Mouse (Mus musculus) ZHBTc4 (cell line): ENCODE data around the gene Pam16.

ENCODE experiments used
- DNase-seq: peaks from one replicate; pipeline ENCODE4 v3.0.0-alpha.2; 2011; ENCODE audit warnings: low read depth, low spot score

The Pam16 gene

DNA sequence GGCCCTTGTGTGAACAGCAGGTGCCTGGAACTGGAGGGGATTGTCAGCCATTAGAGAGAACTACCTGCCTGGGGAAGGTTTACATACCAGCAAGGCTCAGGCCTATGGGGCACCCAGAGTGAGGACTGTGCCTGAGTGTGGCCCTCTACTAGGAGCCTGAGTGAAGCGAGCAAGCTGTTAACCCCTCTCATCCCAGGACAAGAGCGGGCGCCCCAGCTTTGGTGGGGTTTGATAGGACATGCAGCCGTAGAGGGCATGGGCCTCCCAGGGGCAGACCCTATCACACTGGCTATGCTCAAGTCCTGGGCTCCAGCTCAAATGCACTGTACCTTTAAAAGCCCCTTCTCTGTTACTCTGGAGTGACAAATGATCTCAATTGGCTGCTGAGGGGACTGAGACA lies 22.0 kb upstream of the Pam16 start:
- DNase-seq: no peak

DNA sequence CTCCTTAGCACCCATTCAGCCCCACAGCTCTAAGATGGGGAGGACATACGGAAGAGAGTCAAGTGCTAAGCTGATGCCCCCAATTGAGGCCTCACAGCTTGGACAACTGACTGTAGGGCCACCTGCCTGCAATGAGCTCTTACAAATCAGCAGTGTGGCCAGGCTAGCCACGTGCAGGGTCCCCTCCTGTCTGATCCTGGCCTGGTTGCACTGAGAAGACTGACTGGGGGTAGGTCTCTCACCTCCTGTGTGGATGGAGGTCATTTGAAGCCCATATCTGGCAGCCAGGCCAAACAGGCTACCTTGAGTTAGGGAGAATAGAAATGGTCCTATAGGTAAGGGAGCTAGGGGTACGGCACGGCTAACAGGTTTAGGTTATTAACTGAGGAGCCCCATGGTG lies 21.1 kb upstream of the Pam16 start:
- no peak for DNase-seq

DNA sequence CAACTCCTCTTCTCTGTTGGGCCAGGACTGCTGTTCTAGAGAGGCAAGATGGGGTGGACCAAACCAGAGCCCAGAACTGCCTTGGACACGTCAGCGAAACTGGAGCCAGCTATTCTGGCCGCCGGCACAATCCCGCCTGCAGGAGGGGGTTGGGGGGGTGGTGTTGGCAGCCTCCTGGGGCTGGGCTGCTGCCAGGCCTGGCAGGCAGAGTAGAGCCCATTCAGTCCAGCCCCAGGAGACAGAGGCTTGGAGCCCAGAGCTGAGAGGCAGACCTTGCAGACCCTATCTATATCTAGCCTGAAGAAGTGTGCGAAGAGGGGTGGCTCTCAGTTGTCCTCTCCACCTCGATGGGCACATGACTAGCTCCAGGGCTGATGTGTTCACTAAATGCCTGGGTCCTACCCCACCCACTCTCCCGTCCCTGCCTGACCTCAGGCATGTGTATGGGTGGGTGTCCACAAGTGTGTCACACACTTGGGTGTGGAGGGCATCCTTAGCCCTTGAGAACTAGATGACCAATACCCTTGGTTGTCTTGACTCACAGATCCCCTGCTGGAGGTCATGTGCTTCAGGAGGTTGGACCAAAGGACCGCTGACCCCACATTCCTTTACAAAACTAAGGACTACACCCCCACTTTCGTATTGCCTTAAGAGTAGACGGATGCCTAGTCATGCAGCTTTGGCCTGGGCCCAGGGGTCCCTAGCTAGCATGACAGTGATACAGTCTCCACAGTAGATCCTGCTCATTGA lies 19.1 kb upstream of the Pam16 start:
- no peak for DNase-seq

DNA sequence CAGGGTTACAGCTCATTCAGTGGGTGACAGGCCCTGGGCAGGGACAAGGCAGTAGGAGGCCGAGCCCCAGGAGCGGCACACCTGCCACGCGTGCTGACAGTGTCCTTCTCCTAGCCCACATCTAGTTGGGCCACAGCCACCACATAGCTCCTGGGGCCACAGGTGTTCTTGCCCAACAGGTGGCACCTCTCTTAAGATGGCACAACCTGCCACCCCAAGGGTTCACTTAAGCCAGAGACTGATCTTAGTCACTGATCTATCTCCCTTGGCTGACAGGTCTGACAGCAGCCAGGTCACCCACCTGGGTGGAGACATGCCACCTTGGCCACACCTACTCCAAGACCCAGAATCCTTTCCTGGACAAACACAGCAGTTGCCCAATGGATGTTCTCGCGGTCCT lies 18.1 kb upstream of the Pam16 start:
- no peak for DNase-seq

DNA sequence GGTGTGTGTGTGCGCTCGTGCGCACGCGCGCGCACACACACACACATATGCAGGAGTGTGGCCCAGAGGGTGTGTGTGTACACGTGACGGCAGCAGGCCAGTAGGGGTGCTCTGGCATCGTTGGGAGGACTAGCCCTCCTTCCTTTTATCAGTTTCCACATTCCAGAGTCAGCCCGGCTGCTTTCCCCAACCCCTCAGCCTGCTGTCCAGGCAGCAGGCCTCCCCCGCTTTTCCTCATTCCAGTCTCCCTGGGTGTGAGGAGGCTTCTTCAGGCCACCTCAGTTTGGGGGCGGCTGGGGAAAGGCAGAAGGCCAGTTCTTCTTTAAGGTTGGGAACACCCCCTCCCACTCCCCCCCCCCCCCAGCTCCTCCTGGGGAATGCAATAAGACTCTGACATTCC lies 17.4 kb upstream of the Pam16 start:
- peak; percentile 65 for DNase-seq

DNA sequence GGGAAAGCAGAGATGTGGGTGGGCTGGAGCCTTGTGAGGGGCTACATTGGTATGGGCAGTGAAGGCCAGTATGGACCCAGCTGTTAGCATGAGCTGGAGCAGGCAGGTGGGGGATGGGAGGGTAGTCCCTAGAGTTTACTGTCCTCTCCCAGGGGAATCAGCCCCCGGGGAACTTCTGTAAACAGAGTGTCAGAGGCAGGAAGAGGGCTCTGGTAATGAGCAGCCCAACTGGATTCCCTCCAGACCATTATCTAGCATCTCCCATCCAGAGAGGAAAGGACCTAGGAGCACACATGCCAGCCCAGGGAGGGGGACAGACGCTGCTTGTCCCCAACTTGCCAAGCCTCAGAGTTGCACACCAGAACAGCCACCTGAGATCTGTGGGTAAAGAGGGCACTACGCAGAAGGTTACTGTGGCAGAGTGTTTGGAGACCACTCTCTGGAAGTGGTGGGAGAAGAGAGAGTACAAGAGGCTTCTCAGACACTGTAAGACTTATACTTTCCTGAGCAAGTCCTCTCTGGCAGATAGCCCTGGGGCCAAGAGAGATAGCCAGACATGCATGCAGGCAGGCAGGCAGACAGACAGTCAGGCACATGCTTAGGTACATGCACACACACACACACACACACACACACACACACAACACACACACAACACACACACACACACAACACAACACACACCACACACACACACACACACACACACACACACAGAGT lies 16.5 kb upstream of the Pam16 start:
- no peak for DNase-seq

DNA sequence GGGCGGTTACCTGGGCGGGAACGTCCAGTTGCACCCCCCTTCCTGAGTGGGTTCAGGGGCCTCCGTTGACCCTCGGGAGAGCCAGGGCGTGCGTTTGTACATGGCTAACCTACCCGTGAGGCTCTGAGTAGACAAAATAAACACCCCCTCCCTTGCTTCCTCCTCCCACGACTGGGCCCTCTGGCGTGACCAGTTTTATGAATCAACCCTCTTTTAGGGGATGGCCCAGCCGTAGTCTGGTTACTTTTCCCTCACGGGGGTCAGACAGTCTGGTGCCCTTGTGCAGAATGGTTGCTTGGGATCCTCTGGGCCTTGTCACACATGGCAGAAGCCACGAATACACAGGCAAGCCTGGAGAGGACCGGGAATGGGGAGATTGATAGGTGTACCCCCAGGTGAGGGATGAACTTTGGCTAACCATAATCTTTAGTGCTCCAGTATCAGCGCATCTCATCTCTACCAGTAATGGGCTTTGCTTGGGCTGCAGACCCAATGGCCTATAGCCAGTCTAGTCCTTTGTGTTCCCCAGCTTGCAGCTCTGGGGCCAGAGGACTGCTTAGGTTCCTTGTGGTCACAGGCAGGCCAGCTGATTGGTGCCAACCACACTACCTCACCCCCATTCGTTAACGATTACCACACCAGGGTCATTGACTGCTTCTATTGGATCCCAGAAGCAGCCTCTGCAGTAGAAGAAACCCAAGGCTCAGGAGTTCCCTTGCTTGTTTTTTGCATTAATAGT lies 15.6 kb upstream of the Pam16 start:
- DNase-seq: no peak

DNA sequence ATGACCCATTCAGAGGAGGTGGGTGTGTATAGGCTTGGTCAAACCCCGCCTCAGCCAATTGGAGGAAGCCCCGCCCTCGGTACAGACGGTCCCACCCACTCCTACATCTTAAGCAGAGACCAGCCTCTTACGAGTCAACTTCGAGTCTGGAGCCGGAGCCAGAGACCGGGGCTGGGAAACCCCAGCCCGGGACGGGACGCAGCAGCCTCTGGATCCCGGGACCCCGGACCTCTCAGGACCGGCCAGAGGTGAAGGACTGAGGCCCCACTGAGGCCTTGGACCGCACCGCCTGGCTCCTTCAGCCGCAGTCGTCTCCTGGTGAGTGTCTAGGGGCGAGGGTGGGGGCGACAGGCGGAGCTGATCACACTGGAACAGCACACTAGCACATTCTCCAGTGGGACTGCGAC lies 15.0 kb upstream of the Pam16 start, which contains the start of the genes Vasn and Dnaja3:
Vasn (plus strand) TSS at position 111 of the 407 bp plus-strand sequence.
Dnaja3 (plus strand) TSS at position 159 of the 407 bp plus-strand sequence.
- DNase-seq: peak; percentile 95

DNA sequence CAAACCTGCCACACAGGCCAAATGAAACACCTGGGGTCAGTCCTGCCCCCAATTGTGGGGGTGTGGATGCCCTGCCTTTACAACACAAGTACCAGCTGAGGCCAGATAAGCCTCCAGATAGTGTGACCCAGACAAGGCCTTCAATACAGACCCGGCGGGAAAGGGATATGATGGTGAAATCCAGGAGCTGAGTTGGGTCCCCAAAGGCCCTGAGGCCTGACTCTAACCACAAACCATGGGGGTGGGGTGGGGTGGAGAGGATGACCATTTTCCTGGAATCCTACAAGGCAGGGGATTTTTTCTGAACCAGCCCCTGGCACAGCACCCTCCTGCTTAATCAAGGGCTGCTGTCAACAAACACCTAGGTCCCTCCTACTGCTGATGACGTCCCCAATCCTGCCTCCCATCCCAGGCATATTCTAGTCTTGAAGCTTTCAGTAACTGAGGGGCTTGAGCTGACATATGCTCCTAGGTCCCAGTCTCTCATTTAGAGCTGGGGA lies 14.2 kb upstream of the Pam16 start:
- DNase-seq: no peak

DNA sequence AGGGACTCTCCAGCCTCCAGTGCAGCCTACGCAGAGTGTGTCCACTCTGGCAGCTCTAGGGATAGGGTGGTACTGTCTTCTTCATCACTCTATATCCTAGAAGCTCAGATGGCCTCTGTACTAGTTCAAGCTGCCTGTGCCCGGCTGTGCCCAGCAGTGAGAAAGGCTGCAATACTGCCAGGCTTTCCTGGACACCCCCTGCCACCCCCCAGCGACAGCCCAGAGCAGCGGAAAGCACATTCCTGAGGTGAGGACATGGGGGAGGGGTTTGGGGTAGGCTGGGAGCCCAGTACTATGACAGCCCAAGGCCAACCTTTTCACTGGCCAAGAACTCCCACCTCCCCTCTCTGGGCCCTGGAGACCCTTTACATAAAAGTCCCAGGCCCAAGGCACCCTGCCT lies 11.0 kb upstream of the Pam16 start:
- DNase-seq: no peak

DNA sequence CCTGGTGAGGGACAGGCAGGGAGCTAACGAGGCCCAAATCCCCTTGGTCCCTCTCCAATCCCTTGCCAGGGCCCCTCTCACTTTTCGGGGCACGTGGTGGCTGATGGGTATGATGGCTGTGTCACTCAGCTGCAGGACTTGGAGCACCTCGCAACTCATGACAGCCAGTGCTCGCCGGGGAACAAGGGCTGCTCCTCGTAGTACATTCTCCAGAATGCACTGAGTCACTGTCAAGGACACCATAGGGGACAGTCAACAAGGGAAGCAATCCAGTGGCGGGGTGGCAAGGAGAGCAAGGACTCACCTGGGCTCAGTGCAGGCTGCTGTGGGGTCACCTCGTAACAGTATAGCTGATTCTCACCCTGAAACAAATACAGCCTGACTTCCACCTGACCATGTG lies 9.9 kb upstream of the Pam16 start:
- no peak for DNase-seq

DNA sequence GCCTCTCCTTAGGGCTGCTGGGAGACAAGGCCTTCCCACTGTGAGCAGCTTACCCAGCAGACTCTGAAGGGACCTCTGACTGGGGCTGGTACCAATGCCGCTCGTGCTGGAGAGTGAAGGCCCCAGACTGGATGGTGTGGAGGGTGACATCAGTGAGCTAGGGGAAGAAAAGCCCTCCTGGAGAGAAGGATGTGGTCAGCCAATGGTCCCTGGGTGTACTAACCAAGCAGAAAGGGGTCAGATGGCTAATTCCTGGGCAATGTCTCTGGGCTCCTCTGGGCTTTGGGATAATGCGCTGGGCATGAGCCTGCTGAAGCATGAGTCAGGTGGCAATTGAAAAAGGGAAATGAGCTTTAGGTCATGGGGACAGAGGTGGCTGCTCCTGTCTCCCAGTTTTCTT lies 8.9 kb upstream of the Pam16 start:
- DNase-seq: no peak

DNA sequence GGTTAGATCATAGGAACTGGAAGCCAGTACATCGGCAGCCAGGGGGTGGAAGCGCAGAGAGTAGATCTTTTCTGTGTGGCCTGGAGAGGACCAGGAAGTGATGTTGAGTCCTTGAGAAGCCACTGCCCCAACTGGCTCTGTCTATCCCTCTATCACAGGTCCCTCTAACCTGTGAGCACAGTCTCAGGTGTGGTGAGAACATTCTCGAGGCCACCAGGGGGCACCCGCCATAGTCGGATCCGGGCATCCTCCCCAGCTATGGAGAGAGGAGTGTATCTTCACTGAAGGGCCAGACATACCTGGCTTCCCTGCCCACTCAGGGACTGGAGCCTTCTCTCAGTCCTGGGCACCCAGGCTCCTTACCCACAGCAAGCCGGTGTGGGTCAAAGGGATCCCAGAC lies 7.3 kb upstream of the Pam16 start:
- peak; percentile 67 for DNase-seq

DNA sequence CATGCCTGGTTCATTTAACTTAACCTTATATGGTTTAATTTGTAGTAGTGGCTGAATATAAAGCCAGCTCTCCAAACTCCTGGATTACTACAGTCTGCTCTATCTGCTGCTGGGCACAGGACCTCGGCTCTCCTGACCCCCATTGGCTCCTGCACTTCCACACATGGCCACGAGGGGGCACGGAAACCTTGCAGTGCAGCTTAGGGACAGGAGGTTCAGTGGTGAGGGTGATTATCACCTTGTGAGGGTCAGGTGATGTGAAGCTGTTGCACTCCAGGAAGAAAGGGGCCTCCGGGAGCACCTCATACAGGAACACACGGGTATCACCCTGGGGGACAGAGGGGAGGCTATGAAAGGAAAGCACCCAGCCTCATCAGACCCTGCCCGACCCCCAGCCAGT lies 5.2 kb upstream of the Pam16 start:
- DNase-seq: peak; percentile 85

DNA sequence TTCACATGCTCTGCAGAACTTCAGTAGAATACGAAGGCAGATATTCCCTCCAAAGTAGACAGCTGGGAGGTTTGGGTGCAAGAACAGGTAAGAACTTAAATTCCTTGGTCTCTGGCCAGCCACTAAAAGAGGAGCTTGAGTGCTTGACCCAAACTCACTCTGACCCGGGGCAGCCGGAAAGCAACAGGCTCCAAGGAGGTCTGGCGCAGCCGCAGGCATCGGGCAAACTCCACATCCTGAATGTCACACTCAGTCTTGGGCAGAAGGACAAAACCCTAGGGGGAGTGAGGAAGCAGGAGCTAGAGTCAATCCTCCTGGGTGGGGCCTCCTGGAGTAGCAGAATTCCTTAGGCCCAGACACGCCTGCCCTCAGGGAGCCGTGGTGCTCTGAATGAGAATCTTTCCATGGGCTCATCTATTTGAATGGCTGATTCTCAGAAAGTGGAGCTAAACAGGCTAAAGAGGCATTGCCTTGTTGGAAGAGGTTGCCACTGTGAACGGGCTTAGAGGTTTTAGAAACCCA lies 4.2 kb upstream of the Pam16 start:
- DNase-seq: peak; percentile 78

DNA sequence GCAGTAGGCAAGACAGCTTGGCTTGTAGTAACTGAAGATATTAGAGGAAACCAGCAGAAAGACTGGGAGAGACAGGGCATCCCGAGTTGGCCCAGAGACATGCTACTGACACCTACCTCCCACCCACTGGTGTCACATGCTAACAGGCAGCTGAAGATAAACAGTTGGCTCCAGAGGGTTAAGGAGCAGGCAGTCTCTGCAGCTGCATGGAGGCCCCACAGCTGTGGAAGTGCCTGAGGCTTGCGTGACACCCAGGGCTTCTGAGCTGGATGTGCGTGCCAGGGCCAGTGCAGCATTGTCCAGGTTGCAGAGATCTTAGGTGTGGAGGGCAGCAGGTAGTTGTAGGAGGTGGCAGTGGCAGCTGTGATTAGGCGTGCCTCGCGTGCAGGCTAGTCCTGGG lies 2.3 kb upstream of the Pam16 start:
- peak; percentile 23 for DNase-seq

DNA sequence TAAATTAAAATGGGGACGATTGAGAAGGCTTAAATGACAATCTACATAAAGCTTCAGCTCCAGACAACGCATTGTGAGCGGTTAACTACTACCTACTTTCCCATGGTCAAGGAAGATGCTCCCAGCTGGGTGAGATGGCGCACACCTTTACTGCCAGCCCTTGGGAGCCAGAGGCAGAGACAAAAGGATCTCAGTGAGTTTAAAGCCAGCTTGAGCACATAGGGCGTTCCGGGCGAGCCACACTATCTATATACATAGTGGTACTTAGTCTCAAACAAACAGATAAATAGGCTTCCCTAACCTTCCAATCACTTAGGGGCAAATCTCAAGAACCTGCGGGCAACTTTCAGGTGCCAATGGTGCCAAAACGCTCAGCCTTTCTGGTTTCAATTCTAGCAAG lies 714 bp downstream of the Pam16 start:
- DNase-seq: peak; percentile 56

DNA sequence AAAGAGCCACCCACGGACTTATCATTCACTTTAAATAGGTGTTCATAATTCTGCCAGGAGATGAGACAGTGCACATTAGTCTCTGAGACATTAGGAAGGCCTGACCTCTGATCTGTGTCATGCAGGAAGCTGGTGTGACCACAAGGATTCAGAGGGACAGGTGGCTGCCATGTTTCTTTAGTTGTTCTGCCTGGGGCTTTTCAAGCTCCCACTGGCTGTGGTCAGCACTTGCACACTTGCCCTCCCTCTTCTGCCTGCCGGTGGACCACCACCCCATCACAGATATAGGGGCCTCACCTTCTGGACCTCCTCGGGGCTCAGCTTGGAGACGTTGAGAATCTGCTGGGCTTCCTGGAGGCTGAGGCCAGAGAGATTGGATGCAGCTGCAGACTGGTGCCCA lies 8.0 kb downstream of the Pam16 start:
- no peak for DNase-seq

DNA sequence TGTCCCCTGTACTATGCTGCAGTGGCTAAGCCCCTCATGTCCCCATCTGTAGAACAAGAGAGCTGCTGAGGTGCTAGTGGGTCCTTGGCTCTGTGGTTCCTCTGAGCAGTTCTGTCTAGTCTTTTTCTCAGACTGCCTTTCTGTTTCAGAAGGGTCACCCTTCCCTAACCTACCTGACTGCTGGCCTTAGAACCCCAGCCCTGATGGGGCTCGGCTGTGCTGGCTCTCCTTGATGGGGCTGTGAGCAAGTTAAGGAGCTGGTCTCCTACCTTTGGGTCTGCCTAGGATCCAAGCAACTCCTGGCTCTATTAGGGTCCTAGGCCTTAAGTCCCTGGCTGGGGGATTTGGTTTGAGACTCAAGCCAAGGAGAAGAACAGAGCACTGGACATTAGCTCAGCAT lies 9.5 kb downstream of the Pam16 start:
- no peak for DNase-seq

DNA sequence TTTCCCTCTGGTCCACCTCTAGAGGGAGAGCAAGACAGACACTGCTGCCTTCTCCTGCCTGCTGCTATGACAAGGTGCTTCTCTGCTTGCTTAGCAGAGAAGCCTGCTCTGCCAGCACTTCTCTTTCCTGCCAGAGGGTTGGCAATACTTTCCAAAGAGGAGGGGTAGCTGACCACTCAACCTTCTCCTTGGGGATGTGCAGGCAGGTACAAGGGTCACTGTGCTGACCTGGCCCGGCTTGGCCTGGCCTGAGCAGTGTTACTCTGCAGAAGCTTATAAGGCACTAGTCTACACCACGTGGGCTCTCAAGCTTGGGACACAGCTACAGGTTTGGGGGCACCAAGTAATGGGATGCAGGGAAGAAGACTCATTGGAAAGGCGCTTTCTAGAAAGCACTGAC lies 10.1 kb downstream of the Pam16 start:
- DNase-seq: no peak

DNA sequence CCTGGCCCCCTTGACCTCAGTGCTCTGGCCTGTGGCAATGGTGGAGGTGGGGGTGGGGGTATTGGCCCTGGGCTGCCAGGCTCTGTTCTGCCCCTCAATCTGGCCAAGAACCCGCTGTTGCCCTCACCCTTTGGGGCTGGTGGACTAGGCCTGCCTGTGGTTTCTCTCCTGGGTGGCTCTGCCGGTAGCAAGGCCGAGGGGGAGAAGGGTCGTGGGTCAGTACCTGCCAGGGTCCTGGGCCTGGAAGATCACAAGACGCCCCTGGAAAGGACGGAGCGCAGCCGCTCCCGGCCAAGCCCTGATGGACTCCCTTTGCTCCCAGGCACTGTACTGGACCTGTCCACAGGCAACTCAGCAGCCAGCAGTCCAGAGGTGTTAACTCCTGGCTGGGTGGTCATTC lies 11.1 kb downstream of the Pam16 start:
- no peak for DNase-seq

DNA sequence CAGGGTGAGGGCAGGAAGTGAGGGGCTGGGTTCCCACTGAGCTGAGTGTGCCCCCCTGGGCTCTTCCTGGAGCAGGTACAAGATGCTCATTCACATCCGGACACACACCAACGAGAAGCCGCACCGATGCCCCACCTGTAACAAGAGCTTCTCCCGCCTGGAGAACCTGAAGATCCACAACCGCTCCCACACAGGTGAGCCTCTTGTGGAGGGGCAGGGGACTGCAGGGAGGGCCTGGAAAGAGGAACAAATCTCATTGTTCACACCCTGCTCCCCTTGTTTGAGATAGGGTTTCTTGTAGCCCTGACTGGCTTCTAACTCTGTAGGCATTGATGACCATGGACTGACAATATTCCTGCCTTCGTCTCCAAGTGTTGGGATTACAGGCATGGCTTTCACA lies 13.1 kb downstream of the Pam16 start:
- DNase-seq: peak; percentile 61
